Mouse (Mus musculus) intestine, embryonic 15.5 days (tissue): Measurements from ENCODE around the gene Wdr37. TPM values are rescaled to one million over a fixed set of nuclear protein-coding genes. Genes with fewer than 3 reads are reported as not detected.

Experiments
- ATAC-seq: fragments of 200-750 bp; cut with Nextera tagmentation; 2 replicates; pipeline ENCODE4 v1.8.0; 2017; ENCODE audit warnings: moderate TSS enrichment, moderate library complexity
- H3K27ac ChIP-seq: fragments of 300-500 bp; sonication (generic); 2 replicates; pipeline ENCODE4 v1.5.1; 2015; ENCODE audit warnings: mild to moderate bottlenecking, inconsistent platforms
- H3K27me3 ChIP-seq: fragments of 300-500 bp; sonication (generic); replicated peaks from 2 replicates; pipeline ENCODE4 v1.6.1; 2015; ENCODE audit warnings: inconsistent platforms
- H3K36me3 ChIP-seq: fragments of 300-500 bp; sonication (generic); 2 replicates; pipeline ENCODE4 v1.6.1; 2015; ENCODE audit warnings: inconsistent platforms
- H3K4me1 ChIP-seq: fragments of 300-500 bp; sonication (generic); replicated peaks from 2 replicates; pipeline ENCODE4 v1.6.1; 2015; ENCODE audit warnings: inconsistent platforms
- H3K4me2 ChIP-seq: fragments of 300-500 bp; sonication (generic); replicated peaks from 2 replicates; pipeline ENCODE4 v1.6.1; 2015; ENCODE audit warnings: mild to moderate bottlenecking, inconsistent platforms
- H3K4me3 ChIP-seq: fragments of 300-500 bp; sonication (generic); replicated peaks from 2 replicates; pipeline ENCODE4 v1.5.1; 2015; ENCODE audit warnings: inconsistent platforms
- H3K9ac ChIP-seq: fragments of 300-500 bp; sonication (generic); 2 replicates; pipeline ENCODE4 v1.6.1; 2015; ENCODE audit warnings: inconsistent platforms
- H3K9me3 ChIP-seq: fragments of 300-500 bp; sonication (generic); 2 replicates; pipeline ENCODE4 v1.6.1; 2016; ENCODE audit warnings: inconsistent platforms
- WGBS: fragments of 180-500 bp; shearing (Covaris S2); methylation state at CpG from one replicate; pipeline ENCODE4 v1.1.7; 2015; 5-methylcytosine and 5-hydroxymethylcytosine counted together
- polyA plus RNA-seq: library from polyadenylated mRNA; unstranded; fragments of >200 nt; fragmentation: Nextera tagmentation; extraction: Ambion mirVana; gene quantifications from 2 replicates; pipeline ENCODE4 v1.2.1, GENCODE M21; 2015

The Wdr37 gene
- polyA plus RNA-seq, 1 experiment from 2014 or later: 16.6 TPM

DNA sequence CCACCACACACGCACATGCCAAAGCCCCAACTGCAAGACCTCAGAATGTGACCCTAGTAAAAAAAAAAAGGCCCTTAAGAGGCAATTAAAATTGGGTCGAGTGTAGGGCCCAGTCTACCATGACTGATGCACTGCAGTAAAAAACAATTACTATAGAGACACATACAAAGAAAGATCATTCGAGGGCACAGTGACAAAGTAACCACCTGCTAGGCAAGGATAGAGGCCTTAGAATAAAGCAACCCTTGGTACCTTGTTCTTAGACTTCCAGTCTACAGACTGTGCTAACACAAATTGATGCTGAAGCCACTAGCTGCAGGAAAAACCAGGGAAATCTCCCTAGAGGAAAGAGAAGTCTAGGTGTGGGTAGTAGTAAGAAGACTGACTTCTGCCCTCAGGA is 33.3 kb downstream of the Wdr37 start:
- Histone ChIP-seq H3K4me2 (no peak overlapping the region), H3K9me3 (no peaks in the 10 kb centered on the region), H3K36me3 (peaks cover 26% of the 10 kb centered on the region), H3K4me1 (no peaks in the 10 kb centered on the region), H3K27ac (no peak overlapping the region), H3K4me3 (no peak overlapping the region), H3K27me3 (no peaks in the 10 kb centered on the region), H3K9ac (no peak overlapping the region)
- 64% methylated on average over 3 of the region's 3 CpGs for WGBS
- ATAC-seq: no peak

DNA sequence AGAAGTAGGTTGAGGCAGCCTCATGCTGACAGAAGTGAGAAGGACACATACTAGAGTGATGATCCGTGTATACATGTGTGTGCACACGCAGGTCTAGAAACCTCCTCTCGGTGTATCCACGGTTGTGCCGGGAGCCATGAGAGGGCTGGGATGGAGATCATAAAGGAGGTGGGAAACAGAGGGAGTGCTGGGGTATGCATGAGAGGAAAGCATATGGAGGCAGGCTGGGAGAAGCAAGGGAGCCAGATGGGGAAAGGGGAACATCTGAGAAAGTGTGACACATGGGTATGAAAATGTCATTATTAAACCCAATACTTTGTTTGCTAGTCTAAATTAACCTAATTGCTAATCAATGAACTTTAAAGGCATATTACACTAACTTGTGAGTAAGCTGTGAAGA is 37.1 kb downstream of the Wdr37 start:
- H3K4me1 ChIP-seq: no peaks in the 10 kb centered on the region
- ATAC-seq: no peak
- H3K9ac ChIP-seq: no peak overlapping the region
- H3K4me3 ChIP-seq: no peak overlapping the region
- H3K4me2 ChIP-seq: no peak overlapping the region
- WGBS: 92% methylated on average over 5 of the region's 5 CpGs
- no peaks in the 10 kb centered on the region for H3K9me3 ChIP-seq
- H3K27ac ChIP-seq: no peak overlapping the region
- peaks cover 23% of the 10 kb centered on the region for H3K36me3 ChIP-seq
- H3K27me3 ChIP-seq: no peaks in the 10 kb centered on the region

DNA sequence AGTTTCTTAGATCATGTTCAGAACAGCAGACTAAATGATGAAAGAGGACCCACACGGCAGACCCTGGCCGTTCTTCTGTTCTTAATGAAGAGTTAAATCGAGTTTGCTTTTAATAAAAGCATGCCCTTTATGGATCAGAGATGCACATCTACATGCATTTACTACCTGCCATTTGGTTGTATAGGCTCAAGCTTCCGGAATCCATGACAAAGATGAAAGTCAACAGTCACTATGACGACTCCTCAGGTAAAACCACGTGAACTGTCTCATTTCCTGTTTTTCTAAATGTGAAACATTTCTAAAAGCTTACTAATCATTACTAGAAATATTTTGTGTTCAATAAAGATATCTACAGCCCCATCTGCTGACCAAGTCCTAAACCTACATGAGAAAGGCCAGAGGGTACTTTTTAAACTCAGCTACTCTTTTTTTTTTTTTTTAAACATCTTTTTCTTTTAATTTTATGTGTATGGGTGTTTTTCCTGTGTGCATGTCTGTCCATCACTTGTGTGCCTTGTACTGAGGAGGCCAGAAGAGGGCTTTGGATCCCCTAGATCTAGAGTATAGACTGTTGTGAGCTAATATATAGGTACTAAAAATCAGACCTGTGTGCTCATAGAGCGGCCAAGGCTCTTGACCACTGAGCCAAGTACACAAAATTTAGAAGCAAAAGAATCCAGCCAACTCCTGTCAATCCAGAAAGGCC is 40.0 kb downstream of the Wdr37 start:
- H3K4me1 ChIP-seq: no peaks in the 10 kb centered on the region
- ATAC-seq: no peak
- H3K9ac ChIP-seq: no peak overlapping the region
- no peaks in the 10 kb centered on the region for H3K9me3 ChIP-seq
- 78% methylated on average over 7 of the region's 7 CpGs for WGBS
- no peaks in the 10 kb centered on the region for H3K27me3 ChIP-seq
- no peak overlapping the region for H3K4me3 ChIP-seq
- no peak overlapping the region for H3K27ac ChIP-seq
- H3K36me3 ChIP-seq: peaks cover 20% of the 10 kb centered on the region
- H3K4me2 ChIP-seq: no peak overlapping the region

DNA sequence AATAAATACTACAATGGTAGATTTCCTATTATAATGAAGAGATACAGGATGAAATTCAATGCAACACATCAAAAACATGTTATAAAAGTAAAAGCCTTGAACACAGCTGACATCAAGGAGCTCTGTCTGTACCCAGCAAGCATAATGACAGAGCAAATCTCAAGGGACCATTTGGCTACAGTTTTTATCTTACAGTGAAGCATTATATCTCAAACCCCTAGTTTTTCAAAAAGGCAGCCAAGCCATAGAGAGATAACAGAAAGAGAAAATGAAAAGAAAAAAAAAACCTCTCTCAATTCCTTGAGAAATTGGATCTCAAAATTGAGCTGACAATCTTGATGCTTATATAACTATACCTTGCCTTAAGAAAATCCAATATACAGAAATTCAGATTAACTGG is 41.0 kb downstream of the Wdr37 start:
- no peaks in the 10 kb centered on the region for H3K27me3 ChIP-seq
- no peak for ATAC-seq
- H3K4me3 ChIP-seq: no peak overlapping the region
- H3K36me3 ChIP-seq: peaks cover 17% of the 10 kb centered on the region
- no peaks in the 10 kb centered on the region for H3K9me3 ChIP-seq
- no peak overlapping the region for H3K9ac ChIP-seq
- H3K4me1 ChIP-seq: no peaks in the 10 kb centered on the region
- no peak overlapping the region for H3K27ac ChIP-seq
- no peak overlapping the region for H3K4me2 ChIP-seq

DNA sequence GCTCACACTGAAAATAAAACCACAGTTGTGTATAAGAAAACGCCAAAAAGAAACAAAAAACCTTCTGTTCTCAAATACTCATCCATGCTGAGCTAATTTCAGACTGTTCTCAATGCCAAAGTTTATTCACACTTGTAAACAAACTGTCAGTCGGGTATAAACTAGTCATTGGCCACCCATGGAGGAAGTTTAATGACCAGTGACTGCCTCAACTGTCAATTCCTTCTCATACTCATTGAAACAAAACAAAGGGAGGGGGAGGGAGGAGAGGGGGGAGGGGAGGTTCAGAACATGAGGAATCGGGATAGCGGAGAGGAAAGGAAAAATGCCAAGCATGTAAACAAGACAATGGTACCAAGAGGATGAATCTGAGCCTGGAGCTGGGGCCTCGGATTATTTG is 41.9 kb downstream of the Wdr37 start:
- H3K9me3 ChIP-seq: no peaks in the 10 kb centered on the region
- no peak overlapping the region for H3K4me2 ChIP-seq
- H3K4me1 ChIP-seq: no peaks in the 10 kb centered on the region
- no peaks in the 10 kb centered on the region for H3K27me3 ChIP-seq
- no peak overlapping the region for H3K27ac ChIP-seq
- H3K4me3 ChIP-seq: no peak overlapping the region
- peaks cover 15% of the 10 kb centered on the region for H3K36me3 ChIP-seq
- peak; percentile 41; the same call in 1 of the 2 replicates for ATAC-seq
- WGBS: 36% methylated on average over 5 of the region's 5 CpGs
- H3K9ac ChIP-seq: no peak overlapping the region

DNA sequence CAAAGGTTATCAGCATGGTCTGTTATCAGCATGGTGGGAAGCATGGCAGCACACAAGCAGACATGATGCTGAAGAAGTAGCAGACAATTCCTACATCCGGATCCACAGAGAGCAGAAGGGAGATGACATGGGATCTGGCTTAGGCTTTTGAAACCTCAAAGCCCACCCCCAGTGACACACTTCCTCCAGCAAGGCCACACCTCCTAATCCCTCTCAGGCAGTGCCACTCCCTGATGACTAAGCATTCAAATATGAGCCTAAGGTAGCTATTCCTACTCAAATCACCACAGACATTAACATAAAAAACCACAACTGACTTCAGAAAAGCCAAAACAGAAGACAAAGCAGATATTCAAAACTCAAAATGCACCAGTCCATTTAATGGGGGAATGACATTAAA is 42.8 kb downstream of the Wdr37 start:
- Histone ChIP-seq H3K4me1 (no peaks in the 10 kb centered on the region), H3K27ac (no peak overlapping the region), H3K4me2 (no peak overlapping the region), H3K9me3 (no peaks in the 10 kb centered on the region), H3K4me3 (no peak overlapping the region), H3K9ac (no peak overlapping the region), H3K36me3 (peaks cover 6% of the 10 kb centered on the region), H3K27me3 (no peaks in the 10 kb centered on the region)
- 100% methylated on average over 1 of the region's 1 CpGs for WGBS
- ATAC-seq: no peak

DNA sequence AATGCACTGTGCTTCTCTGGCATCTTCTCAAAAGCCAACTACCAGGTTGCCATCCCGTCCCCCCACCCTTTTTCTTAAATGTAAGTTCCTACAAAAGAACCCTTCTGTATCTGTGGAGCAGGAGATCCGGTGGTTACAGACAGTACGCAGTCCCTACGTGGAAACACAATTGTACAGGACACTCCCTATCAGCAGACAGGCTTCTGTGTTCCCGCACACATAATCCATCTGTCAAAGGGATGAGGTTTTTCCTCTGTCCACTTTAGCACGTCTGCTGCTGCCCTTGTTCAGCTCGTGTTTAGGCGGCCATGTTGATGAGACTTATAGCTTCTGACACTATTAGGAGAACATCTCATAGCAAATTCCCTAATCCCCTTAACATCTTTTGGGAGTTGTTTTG is 48.2 kb downstream of the Wdr37 start:
- no peaks in the 10 kb centered on the region for H3K4me1 ChIP-seq

DNA sequence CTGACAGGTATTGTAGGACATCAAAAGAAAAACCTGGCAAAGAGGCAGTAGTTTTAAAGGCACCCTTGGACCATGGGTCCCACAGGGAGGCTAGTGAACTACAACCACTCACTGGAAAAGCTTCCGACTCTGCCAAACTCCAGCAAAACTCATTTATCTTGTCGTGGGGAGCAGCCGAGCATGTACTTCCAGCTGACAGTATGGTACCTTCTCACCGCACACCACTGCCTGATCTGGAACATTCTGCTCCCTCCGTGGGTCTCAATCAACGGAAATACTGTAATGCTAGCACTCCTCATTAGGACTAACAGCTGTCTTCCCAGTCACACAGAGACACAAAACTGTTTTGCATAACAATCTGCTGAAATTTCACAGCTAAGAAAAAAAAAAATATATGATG is 48.6 kb downstream of the Wdr37 start:
- Histone ChIP-seq H3K9me3 (no peaks in the 10 kb centered on the region), H3K27ac (no peak overlapping the region), H3K4me1 (no peaks in the 10 kb centered on the region), H3K9ac (no peak overlapping the region), H3K27me3 (no peaks in the 10 kb centered on the region), H3K4me2 (no peak overlapping the region), H3K36me3 (peaks cover 19% of the 10 kb centered on the region; the same call in 1 of the 2 replicates), H3K4me3 (no peak overlapping the region)
- no peak for ATAC-seq
- WGBS: 69% methylated on average over 6 of the region's 6 CpGs

More for the DNA sequence above, 48.2 kb downstream of the Wdr37 start:
- no peak overlapping the region for H3K4me2 ChIP-seq
- no peaks in the 10 kb centered on the region for H3K9me3 ChIP-seq
- no peak for ATAC-seq
- H3K36me3 ChIP-seq: peaks cover 22% of the 10 kb centered on the region; the same call in 1 of the 2 replicates
- H3K27ac ChIP-seq: no peak overlapping the region
- WGBS: 74% methylated on average over 8 of the region's 8 CpGs
- no peak overlapping the region for H3K4me3 ChIP-seq
- no peak overlapping the region for H3K9ac ChIP-seq
- H3K27me3 ChIP-seq: no peaks in the 10 kb centered on the region

DNA sequence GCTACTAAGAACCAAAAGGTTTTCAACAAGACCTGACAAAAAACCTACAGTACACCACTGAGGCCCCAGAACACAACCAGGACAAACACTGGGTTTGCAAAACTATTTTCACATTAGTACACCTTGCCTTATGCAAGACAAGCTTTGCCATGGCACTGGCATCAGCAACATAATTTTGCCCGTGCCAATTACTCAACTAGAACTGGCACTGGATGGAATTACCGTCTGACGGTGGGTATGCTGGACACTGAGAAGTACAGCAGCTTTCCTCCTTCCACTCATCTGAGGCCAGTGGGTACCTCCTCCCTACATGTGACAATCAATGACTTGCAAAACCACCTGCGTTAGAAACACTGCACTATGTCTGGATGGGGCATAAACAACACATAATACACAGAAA is 49.5 kb downstream of the Wdr37 start:
- Histone ChIP-seq H3K4me2 (no peak overlapping the region), H3K27ac (no peak overlapping the region), H3K27me3 (no peaks in the 10 kb centered on the region), H3K36me3 (peaks cover 21% of the 10 kb centered on the region), H3K4me1 (no peaks in the 10 kb centered on the region), H3K9me3 (no peaks in the 10 kb centered on the region), H3K9ac (no peak overlapping the region), H3K4me3 (no peak overlapping the region)
- 94% methylated on average over 4 of the region's 4 CpGs for WGBS
- no peak for ATAC-seq

DNA sequence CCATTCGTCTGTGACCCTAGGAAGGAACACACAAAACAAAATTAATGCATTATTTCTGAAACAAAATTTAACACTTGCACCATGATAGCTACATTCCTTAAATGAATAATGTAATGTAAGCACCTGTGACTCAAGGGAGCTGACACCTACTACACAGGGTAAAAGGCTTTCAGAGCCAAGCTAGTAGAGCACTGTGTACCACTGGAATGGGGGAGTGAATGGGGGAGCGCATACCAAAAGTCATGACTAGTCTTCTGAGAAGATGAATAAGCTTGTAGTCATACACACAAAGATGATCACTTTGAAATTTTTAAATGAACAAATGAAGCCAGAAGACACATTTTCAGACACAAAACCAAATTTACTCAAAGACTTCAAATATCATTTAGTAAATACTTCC is 65.8 kb downstream of the Wdr37 start:
- Histone ChIP-seq H3K4me3 (no peak overlapping the region), H3K4me2 (no peak overlapping the region), H3K27me3 (no peaks in the 10 kb centered on the region), H3K9me3 (no peaks in the 10 kb centered on the region), H3K9ac (no peak overlapping the region), H3K36me3 (peaks cover 9% of the 10 kb centered on the region; the same call in 1 of the 2 replicates), H3K27ac (no peak overlapping the region), H3K4me1 (no peaks in the 10 kb centered on the region)
- no peak for ATAC-seq
- WGBS: 88% methylated on average over 2 of the region's 2 CpGs

DNA sequence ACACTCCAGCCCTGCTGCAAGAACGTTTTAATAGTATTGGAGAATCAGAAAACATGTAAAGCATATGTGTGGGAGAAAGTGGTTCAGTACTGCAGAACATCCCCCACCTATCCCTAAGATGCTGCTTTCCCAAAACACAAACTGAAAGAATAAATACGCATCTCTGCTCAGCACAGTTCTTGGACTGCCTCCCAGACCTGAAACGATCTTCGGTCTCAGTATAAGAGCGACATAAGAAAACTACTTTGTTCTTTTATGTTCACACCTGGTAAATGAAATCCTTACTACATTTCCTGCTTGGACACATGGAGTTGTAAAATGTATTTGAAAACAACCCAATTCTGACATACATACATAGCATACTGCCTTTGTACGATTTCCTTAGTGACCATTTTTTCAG is 71.1 kb downstream of the Wdr37 start:
- Histone ChIP-seq H3K27me3 (no peaks in the 10 kb centered on the region), H3K27ac (no peak overlapping the region)
- WGBS: 78% methylated on average over 6 of the region's 6 CpGs

DNA sequence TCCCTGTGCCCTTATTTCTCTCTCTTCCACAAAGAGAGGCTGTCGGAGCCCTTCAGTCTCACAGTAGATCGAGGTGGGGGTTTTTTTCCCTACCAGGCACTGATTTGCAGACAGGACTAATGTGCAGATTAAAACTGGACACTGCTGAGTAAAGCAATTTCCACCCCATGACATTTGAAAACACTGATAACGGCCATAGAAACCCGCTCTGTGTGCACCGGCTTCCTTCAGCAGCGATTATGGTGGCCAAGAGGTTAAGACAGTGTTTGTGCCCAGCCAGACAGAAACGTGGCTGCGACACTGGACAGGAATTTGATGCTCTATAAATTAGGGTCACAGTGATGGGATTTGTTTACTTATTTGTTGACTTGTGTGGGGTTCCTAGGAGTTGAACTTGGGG is 78.5 kb downstream of the Wdr37 start:
- no peaks in the 10 kb centered on the region for H3K4me1 ChIP-seq
- 65% methylated on average over 8 of the region's 8 CpGs for WGBS
- no peak for ATAC-seq

More for the DNA sequence above, 71.1 kb downstream of the Wdr37 start:
- Histone ChIP-seq H3K4me1 (no peaks in the 10 kb centered on the region), H3K4me2 (no peak overlapping the region), H3K9ac (no peak overlapping the region), H3K36me3 (peaks cover 5% of the 10 kb centered on the region; the same call in 1 of the 2 replicates), H3K9me3 (no peaks in the 10 kb centered on the region), H3K4me3 (no peak overlapping the region)
- no peak for ATAC-seq

DNA sequence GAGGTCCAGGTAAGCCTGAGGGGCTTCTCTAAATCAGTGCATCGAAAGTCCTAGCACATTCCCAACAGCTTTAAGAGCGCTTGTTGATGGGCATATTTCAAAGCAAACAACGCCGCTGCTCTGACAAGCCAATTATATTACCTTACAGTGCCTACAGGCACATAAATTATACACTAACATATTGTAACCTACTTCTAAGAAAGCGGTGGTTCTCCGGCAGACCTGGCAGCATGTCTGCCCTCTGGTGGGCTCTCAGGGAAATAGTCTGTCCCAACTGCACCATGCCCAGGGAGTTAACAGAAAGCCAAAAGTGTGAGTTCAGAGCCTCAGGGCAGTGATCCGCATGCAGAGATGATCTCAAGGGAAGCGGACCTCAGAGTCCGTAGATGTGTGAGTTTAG is 86.5 kb downstream of the Wdr37 start:
- ATAC-seq: peak; percentile 49; the same call in 1 of the 2 replicates
- H3K27me3 ChIP-seq: no peaks in the 10 kb centered on the region
- WGBS: 35% methylated on average over 9 of the region's 9 CpGs
- H3K36me3 ChIP-seq: no peaks in the 10 kb centered on the region
- no peak overlapping the region for H3K27ac ChIP-seq
- H3K9me3 ChIP-seq: no peaks in the 10 kb centered on the region
- no peak overlapping the region for H3K9ac ChIP-seq
- H3K4me2 ChIP-seq: no peak overlapping the region
- H3K4me3 ChIP-seq: no peak overlapping the region
- H3K4me1 ChIP-seq: no peaks in the 10 kb centered on the region

More for the DNA sequence above, 78.5 kb downstream of the Wdr37 start:
- Histone ChIP-seq H3K4me2 (no peak overlapping the region), H3K36me3 (no peaks in the 10 kb centered on the region), H3K27me3 (no peaks in the 10 kb centered on the region), H3K9ac (no peak overlapping the region), H3K9me3 (no peaks in the 10 kb centered on the region), H3K27ac (no peak overlapping the region), H3K4me3 (no peak overlapping the region)
